Mouse (Mus musculus) intestine, embryonic 16.5 days (tissue): ENCODE measurements at regions not wholly inside any gene's neighbourhood (a gene's known extent, or its start where the extent isn't known, plus 50 kb on each side); places are given as distances from the start of the nearest gene placed in this dataset.

Source experiments
- ATAC-seq: fragments of 200-750 bp; cut with Nextera tagmentation; 2 replicates; pipeline ENCODE4 v1.8.0; 2017; ENCODE audit warnings: moderate TSS enrichment, moderate library complexity
- H3K27ac ChIP-seq: fragments of 300-500 bp; sonication (generic); 2 replicates; pipeline ENCODE4 v1.5.1; 2014; ENCODE audit warnings: mild to moderate bottlenecking, low read length
- H3K27me3 ChIP-seq: fragments of 300-500 bp; sonication (generic); replicated peaks from 2 replicates; pipeline ENCODE4 v1.6.1; 2014; ENCODE audit warnings: low read length, control low read depth, mixed read lengths; ENCODE audit not compliant: control insufficient read depth, insufficient read depth
- H3K36me3 ChIP-seq: fragments of 300-500 bp; sonication (generic); 2 replicates; pipeline ENCODE4 v1.6.1; 2014; ENCODE audit warnings: low read length, control low read depth; ENCODE audit not compliant: control insufficient read depth, insufficient read depth
- H3K4me1 ChIP-seq: fragments of 300-500 bp; sonication (generic); 2 replicates; pipeline ENCODE4 v1.6.1; 2014; ENCODE audit warnings: low read length, control low read depth, mixed read lengths; ENCODE audit not compliant: control insufficient read depth, insufficient read depth
- H3K4me2 ChIP-seq: fragments of 300-500 bp; sonication (generic); 2 replicates; pipeline ENCODE4 v1.6.1; 2014; ENCODE audit warnings: low read depth, low read length, control low read depth
- H3K4me3 ChIP-seq: fragments of 300-500 bp; sonication (generic); 2 replicates; pipeline ENCODE4 v1.5.1; 2014; ENCODE audit warnings: mild to moderate bottlenecking, low read length
- H3K9ac ChIP-seq: fragments of 300-500 bp; sonication (generic); 2 replicates; pipeline ENCODE4 v1.6.1; 2014; ENCODE audit warnings: low read depth, low read length
- H3K9me3 ChIP-seq: fragments of 300-500 bp; sonication (generic); 2 replicates; pipeline ENCODE4 v1.6.1; 2016; ENCODE audit warnings: low read length, control low read depth; ENCODE audit not compliant: control insufficient read depth
- WGBS: fragments of 180-500 bp; shearing (Covaris S2); extraction: QIAGEN DNeasy Blood & Tissue Kit; methylation state at CpG from one replicate; pipeline ENCODE4 v1.1.7; 2014; 5-methylcytosine and 5-hydroxymethylcytosine counted together

DNA sequence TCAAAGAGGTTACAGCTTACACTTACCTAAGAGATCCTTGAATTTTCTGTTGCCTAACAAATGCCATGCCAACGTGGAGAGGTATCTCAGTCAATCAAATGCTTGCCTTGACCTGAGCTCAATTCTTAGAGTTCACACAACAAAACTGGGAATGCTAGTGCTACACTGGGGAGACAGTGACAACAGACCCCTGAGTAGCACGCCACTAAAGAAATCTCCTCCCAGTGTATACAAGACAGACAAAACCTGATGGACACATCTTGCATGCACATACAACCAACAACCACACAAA is 91.8 kb downstream of the A730009L09Rik start:
- Histone ChIP-seq H3K4me3 (no peak overlapping the region), H3K27me3 (no peaks in the 10 kb centered on the region), H3K36me3 (no peaks in the 10 kb centered on the region), H3K4me2 (no peak overlapping the region), H3K4me1 (no peaks in the 10 kb centered on the region), H3K9me3 (no peaks in the 10 kb centered on the region), H3K9ac (no peak overlapping the region), H3K27ac (no peak overlapping the region)
- ATAC-seq, result no peak
- WGBS, result 56% methylated on average over 2 of the region's 2 CpGs

GRCm38 (mm10) chr16:84607503-84607902 is 92.6 kb downstream of the A730009L09Rik start:
- Histone ChIP-seq H3K4me1 (no peaks in the 10 kb centered on the region), H3K36me3 (no peaks in the 10 kb centered on the region), H3K9ac (no peak overlapping the region), H3K27ac (no peak overlapping the region), H3K4me3 (no peak overlapping the region), H3K27me3 (no peaks in the 10 kb centered on the region), H3K9me3 (no peaks in the 10 kb centered on the region), H3K4me2 (no peak overlapping the region)
- no peak for ATAC-seq
- 78% methylated on average over 6 of the region's 6 CpGs for WGBS

DNA sequence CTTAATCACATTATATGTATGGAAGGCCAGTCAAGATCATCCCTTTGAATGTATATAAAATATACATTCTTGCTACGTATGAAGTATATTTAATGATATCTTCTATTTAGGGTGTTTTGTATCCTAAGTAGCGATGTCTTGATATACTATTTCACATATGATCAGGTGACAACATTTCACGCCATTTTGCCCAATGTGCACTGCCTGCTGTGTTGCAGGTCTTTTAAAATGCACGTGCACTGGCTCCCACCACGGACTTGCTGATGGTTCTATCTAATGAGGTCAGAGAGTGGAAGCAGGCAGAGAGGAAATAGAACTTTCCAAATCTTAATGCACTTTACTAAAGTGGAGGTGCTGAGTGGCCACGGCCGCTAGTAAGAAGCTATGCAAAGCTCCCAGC is 100.8 kb downstream of the A730009L09Rik start:
- Histone ChIP-seq H3K9me3 (no peaks in the 10 kb centered on the region), H3K4me3 (no peak overlapping the region), H3K27ac (no peak overlapping the region), H3K4me2 (no peak overlapping the region), H3K36me3 (no peaks in the 10 kb centered on the region), H3K4me1 (no peaks in the 10 kb centered on the region), H3K9ac (no peak overlapping the region), H3K27me3 (no peaks in the 10 kb centered on the region)
- 89% methylated on average over 7 of the region's 7 CpGs for WGBS
- no peak for ATAC-seq

GRCm38 (mm10) chr16:84616132-84616531 is 101.2 kb downstream of the A730009L09Rik start:
- H3K4me1 ChIP-seq, result no peaks in the 10 kb centered on the region
- no peaks in the 10 kb centered on the region for H3K27me3 ChIP-seq
- H3K27ac ChIP-seq, result no peak overlapping the region
- H3K9me3 ChIP-seq, result no peaks in the 10 kb centered on the region
- WGBS, result 79% methylated on average over 1 of the region's 1 CpGs
- H3K4me2 ChIP-seq, result no peak overlapping the region
- no peak overlapping the region for H3K4me3 ChIP-seq
- H3K36me3 ChIP-seq, result no peaks in the 10 kb centered on the region
- ATAC-seq, result no peak
- no peak overlapping the region for H3K9ac ChIP-seq

DNA sequence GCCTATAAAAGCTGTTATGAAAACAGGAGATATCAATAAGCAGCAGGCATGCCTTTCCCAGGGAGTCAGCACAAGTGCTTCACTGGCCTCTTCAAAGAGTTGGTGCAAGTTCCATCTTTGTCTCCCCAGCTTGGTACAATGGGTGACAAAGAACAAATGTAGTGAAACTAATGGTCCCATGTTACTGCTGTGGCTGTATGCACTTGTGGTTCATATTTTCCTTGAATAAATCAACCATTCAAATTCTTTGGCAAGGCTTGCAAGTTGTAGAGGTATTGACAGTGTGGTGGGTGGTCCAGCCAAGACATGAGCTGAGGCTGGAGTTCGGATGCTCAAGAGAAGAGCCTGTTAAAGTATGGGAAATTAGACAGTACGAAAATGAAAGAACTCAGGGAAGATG is 103.5 kb downstream of the A730009L09Rik start:
- Histone ChIP-seq H3K4me3 (no peak overlapping the region), H3K27me3 (no peaks in the 10 kb centered on the region), H3K4me2 (no peak overlapping the region), H3K36me3 (no peaks in the 10 kb centered on the region), H3K9me3 (no peaks in the 10 kb centered on the region), H3K27ac (no peak overlapping the region), H3K9ac (no peak overlapping the region), H3K4me1 (no peaks in the 10 kb centered on the region)
- no peak for ATAC-seq
- WGBS, result 79% methylated on average over 2 of the region's 2 CpGs

DNA sequence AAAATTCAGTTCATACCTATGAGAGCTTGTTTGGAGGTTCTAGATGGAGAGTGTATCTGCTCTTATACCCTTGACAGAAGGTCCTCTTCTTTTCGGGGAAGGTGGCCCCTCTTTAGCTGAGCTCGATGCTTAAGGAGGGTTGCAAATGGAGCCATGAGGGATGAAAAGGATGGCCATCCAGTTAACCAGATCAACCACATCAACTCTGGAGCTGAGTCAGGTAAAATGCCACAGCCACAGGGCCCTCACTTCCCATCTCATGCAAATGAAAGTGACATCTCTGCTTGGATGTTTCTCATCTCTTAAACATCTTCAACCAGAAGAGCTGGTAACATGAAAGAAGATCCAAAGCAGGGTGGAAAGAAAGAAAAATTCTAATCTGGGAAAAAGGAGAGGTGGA is 105.0 kb downstream of the A730009L09Rik start:
- Histone ChIP-seq H3K27ac (no peak overlapping the region), H3K27me3 (no peaks in the 10 kb centered on the region), H3K36me3 (no peaks in the 10 kb centered on the region), H3K4me1 (no peaks in the 10 kb centered on the region), H3K9ac (no peak overlapping the region), H3K4me3 (no peak overlapping the region), H3K4me2 (no peak overlapping the region), H3K9me3 (no peaks in the 10 kb centered on the region)
- ATAC-seq, result no peak
- 89% methylated on average over 2 of the region's 2 CpGs for WGBS

DNA sequence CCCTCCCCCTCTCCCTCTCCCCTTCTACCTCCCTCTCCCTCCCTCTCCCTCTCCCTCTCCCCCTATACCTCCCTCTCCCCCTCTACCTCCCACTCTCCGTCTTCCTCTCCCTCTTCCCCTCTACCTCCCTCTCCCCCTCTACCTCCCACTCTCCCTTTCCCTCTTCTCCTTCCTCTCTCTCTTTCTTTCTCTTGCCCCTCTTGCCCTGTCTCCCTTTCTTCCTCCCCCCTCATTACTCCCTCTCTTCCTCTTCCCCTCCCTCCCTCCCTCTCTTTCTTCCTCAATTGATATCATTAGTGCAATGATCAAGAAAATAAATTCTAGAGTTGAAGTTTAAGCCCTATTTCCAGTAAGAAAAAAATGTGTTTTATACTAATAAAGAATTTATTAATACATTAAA is 105.9 kb downstream of the A730009L09Rik start:
- H3K4me3 ChIP-seq, result peak overlapping the region; percentile 25; the same call in 1 of the 2 replicates

DNA sequence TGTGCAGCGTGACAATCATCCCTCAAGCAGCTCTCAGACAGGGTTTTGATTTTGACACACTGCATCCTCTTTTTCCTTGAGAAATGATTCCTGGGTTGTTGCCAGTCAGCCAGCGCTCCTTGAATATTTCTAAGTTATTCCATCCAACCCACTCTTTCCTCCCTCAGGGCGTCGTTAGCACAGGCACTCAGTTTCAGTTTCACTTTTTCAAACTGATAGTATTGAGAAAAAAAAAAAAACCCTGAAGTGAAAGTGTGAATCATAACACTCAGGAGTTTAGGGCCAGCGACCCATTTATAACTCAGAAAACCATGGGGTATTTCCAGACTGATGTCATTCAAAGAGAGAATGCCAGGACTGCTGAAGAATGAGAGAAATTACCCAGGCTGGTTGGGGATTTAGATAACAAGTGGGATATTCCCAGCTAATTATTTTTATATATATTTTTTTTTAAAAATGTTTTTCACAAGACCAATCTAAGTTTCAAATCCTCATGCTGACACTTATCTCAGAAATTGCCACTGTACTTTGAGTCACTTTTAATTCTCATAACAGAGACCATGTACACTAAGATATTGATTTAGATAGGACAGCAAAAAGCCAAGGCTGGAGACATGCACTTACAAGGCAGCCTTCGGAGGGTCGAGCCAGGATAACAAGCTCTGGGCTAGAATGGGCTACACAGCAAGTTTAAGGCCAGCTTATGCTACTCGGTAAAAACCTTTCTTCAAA is 106.5 kb downstream of the A730009L09Rik start:
- no peaks in the 10 kb centered on the region for H3K9me3 ChIP-seq
- no peaks in the 10 kb centered on the region for H3K27me3 ChIP-seq
- WGBS, result 57% methylated on average over 8 of the region's 8 CpGs
- peak overlapping the region; percentile 30 for H3K4me2 ChIP-seq
- H3K36me3 ChIP-seq, result no peaks in the 10 kb centered on the region
- no peak for ATAC-seq
- H3K27ac ChIP-seq, result no peak overlapping the region
- peak overlapping the region; percentile 25; the same call in 1 of the 2 replicates for H3K4me3 ChIP-seq
- H3K9ac ChIP-seq, result no peak overlapping the region
- H3K4me1 ChIP-seq, result no peaks in the 10 kb centered on the region

More for the DNA sequence above, 105.9 kb downstream of the A730009L09Rik start:
- H3K4me2 ChIP-seq, result peak overlapping the region; percentile 30
- H3K4me1 ChIP-seq, result no peaks in the 10 kb centered on the region
- no peaks in the 10 kb centered on the region for H3K36me3 ChIP-seq
- no CpG with 5 or more reads among the region's 1 CpGs for WGBS
- no peak overlapping the region for H3K9ac ChIP-seq
- H3K27ac ChIP-seq, result no peak overlapping the region
- no peaks in the 10 kb centered on the region for H3K9me3 ChIP-seq
- no peak for ATAC-seq
- no peaks in the 10 kb centered on the region for H3K27me3 ChIP-seq

GRCm38 (mm10) chr16:84623346-84624085 is 108.6 kb downstream of the A730009L09Rik start:
- Histone ChIP-seq H3K9ac (no peak overlapping the region), H3K4me1 (no peaks in the 10 kb centered on the region), H3K36me3 (no peaks in the 10 kb centered on the region), H3K9me3 (no peaks in the 10 kb centered on the region), H3K4me3 (no peak overlapping the region), H3K4me2 (no peak overlapping the region), H3K27me3 (no peaks in the 10 kb centered on the region), H3K27ac (no peak overlapping the region)
- WGBS, result 61% methylated on average over 4 of the region's 4 CpGs
- ATAC-seq, result no peak
